Mouse (Mus musculus) cerebellum, adult 2 months (tissue): ENCODE results near the gene Agbl4. TPM values are rescaled to one million over a fixed set of nuclear protein-coding genes. Genes with fewer than 3 reads are reported as not detected.

Source experiments
- DNase-seq, 2 experiments: peaks; one replicate each; pipeline ENCODE4 v3.0.0; 2021
- H3K27ac ChIP-seq: fragments of 200-500 bp; 2 replicates; pipeline ENCODE4 v1.5.1; 2012; ENCODE audit warnings: low read length, control low read depth, inconsistent platforms; ENCODE audit not compliant: insufficient read depth
- H3K27me3 ChIP-seq: fragments of 200-500 bp; 2 replicates; pipeline ENCODE4 v1.6.1; 2012; ENCODE audit warnings: inconsistent platforms, mild to moderate bottlenecking, low read length, moderate library complexity; ENCODE audit not compliant: control insufficient read depth, insufficient read depth
- H3K4me1 ChIP-seq: fragments of 200-500 bp; 2 replicates; pipeline ENCODE4 v1.6.1; 2011; ENCODE audit warnings: low read length; ENCODE audit not compliant: control insufficient read depth, insufficient read depth
- H3K4me3 ChIP-seq: fragments of 200-500 bp; replicated peaks from 2 replicates; pipeline ENCODE3; 2011; ENCODE audit warnings: mild to moderate bottlenecking, low read depth, low read length, control low read depth; ENCODE audit not compliant: insufficient read depth
- CTCF ChIP-seq: fragments of 200-500 bp; IDR thresholded peaks from 2 replicates; pipeline ENCODE4 v1.5.1; 2011; ENCODE audit warnings: low read depth, mild to moderate bottlenecking, control low read depth, low read length, moderate library complexity, borderline replicate concordance; ENCODE audit not compliant: insufficient read depth
- POLR2A ChIP-seq: fragments of 200-500 bp; IDR thresholded peaks from 2 replicates; pipeline ENCODE4 v1.6.1; 2011; ENCODE audit warnings: low read length, control low read depth, borderline replicate concordance; ENCODE audit not compliant: insufficient read depth
- WGBS: fragments of 180-500 bp; shearing (Covaris S2); methylation state at CpG from one replicate; pipeline ENCODE4 v1.1.7; 2018; 5-methylcytosine and 5-hydroxymethylcytosine counted together
- polyA plus RNA-seq: library from polyadenylated mRNA; depleted of rRNA; stranded (reverse); fragments of >200 nt; gene quantifications from 2 replicates; pipeline ENCODE4 v1.2.3, GENCODE M21; 2012

Agbl4 gene
- polyA plus RNA-seq, 1 experiment: 4.8 TPM

GRCm38 (mm10) chr4:110494371-110494770 lies 96.9 kb downstream of the Agbl4 start:
- 67% methylated on average over 1 of the region's 1 CpGs for WGBS
- no peaks in the 10 kb centered on the region for H3K27me3 ChIP-seq
- no peaks in the 10 kb centered on the region for H3K4me1 ChIP-seq
- TF ChIP-seq CTCF: peak; percentile 28; the same call in 1 of the 2 replicates
- TF ChIP-seq POLR2A: no peak
- no peak overlapping the region for H3K4me3 ChIP-seq
- H3K27ac ChIP-seq: no peak overlapping the region
- no peak for DNase-seq

GRCm38 (mm10) chr4:110529804-110530203 lies 132.3 kb downstream of the Agbl4 start:
- WGBS: 38% methylated on average over 4 of the region's 4 CpGs
- no peak for DNase-seq
- no peak overlapping the region for H3K27ac ChIP-seq
- TF ChIP-seq CTCF (no peak), POLR2A (no peak)
- H3K4me3 ChIP-seq: no peak overlapping the region
- no peaks in the 10 kb centered on the region for H3K4me1 ChIP-seq
- H3K27me3 ChIP-seq: no peaks in the 10 kb centered on the region

- H3K4me3 ChIP-seq: no peak overlapping the region
- WGBS: 69% methylated on average over 3 of the region's 3 CpGs
- no peaks in the 10 kb centered on the region for H3K27me3 ChIP-seq
- no peak for DNase-seq
- H3K27ac ChIP-seq: no peak overlapping the region
- TF ChIP-seq POLR2A (no peak), CTCF (no peak)
- no peaks in the 10 kb centered on the region for H3K4me1 ChIP-seq
These were observed 151.8 kb downstream of the Agbl4 start for GRCm38 (mm10) chr4:110549223-110549622.

GRCm38 (mm10) chr4:110597726-110598283 lies 200.3 kb downstream of the Agbl4 start:
- H3K27ac ChIP-seq: no peak overlapping the region
- no peaks in the 10 kb centered on the region for H3K4me1 ChIP-seq
- WGBS: 22% methylated on average over 4 of the region's 4 CpGs
- no peaks in the 10 kb centered on the region for H3K27me3 ChIP-seq
- no peak overlapping the region for H3K4me3 ChIP-seq
- TF ChIP-seq POLR2A: no peak
- TF ChIP-seq CTCF: no peak
- DNase-seq: no peak

GRCm38 (mm10) chr4:110641417-110641816 lies 244.0 kb downstream of the Agbl4 start:
- TF ChIP-seq CTCF: no peak
- WGBS: 95% methylated on average over 3 of the region's 3 CpGs
- DNase-seq: no peak
- no peaks in the 10 kb centered on the region for H3K4me1 ChIP-seq
- H3K27me3 ChIP-seq: no peaks in the 10 kb centered on the region
- H3K27ac ChIP-seq: no peak overlapping the region
- H3K4me3 ChIP-seq: no peak overlapping the region

- H3K4me1 ChIP-seq: no peaks in the 10 kb centered on the region
- no peaks in the 10 kb centered on the region for H3K27me3 ChIP-seq
- H3K4me3 ChIP-seq: no peak overlapping the region
- DNase-seq: no peak
- no peak for TF ChIP-seq CTCF
- no peak for TF ChIP-seq POLR2A
- WGBS: 76% methylated on average over 2 of the region's 2 CpGs
- no peak overlapping the region for H3K27ac ChIP-seq
These were observed 265.5 kb downstream of the Agbl4 start for GRCm38 (mm10) chr4:110662940-110663339.

GRCm38 (mm10) chr4:110674121-110674520 lies 276.7 kb downstream of the Agbl4 start:
- no peaks in the 10 kb centered on the region for H3K27me3 ChIP-seq
- WGBS: 13% methylated on average over 1 of the region's 1 CpGs
- no peak overlapping the region for H3K4me3 ChIP-seq
- TF ChIP-seq POLR2A (no peak), CTCF (no peak)
- H3K27ac ChIP-seq: no peak overlapping the region
- no peak for DNase-seq
- no peaks in the 10 kb centered on the region for H3K4me1 ChIP-seq

- no peak for TF ChIP-seq POLR2A
- TF ChIP-seq CTCF: no peak
- DNase-seq: no peak
- Histone ChIP-seq H3K27me3 (no peaks in the 10 kb centered on the region), H3K27ac (no peak overlapping the region), H3K4me3 (no peak overlapping the region), H3K4me1 (no peaks in the 10 kb centered on the region)
- 86% methylated on average over 1 of the region's 1 CpGs for WGBS
These were observed 337.7 kb downstream of the Agbl4 start for GRCm38 (mm10) chr4:110735141-110735540.
